Mouse (Mus musculus): Measurements from ENCODE around the gene Aurkb.
A peak's percentile ranks its signal among the peaks of the same experiment; 100 is the strongest.

Gene Aurkb

DNA sequence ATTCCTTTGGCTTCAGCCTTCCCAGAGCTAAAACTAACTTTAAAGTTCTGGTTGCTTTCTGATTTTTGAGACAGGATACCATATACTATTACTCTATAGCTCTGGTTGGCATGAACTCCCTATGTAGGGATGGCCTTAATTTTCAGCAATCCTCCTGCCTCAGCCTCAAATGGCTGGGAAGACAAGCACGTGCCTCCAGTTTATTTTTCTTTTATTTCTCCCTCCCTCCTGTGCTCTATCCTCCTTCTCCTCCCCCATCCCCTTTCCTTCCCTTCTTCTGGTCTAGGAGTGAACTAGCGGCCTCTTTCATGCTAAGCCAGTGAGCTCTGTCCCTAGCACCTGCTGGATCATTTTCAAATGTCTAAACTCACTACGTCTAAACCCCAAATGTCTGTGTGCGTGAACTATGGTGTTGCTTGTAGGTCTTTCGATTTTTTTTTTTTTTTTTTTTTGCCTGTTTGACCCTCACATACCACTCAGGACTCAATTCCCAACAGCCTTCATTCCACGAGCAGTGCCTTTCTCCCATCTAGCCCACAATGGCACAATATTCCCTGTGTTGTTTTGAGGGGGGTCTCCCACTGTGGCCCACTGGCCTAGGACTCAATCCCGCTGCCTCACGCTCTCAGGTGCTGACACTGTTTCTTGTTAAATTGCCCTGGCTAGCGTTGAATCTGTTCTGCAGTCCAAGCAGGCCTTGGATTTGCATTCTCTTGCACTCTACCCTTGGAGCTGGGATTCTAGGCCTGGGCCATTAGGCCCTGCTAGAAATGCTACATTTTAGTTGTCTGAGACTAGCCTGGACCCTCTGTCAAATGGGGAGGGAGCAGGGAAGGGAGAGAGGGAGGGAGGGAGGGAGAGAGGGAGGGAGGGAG lies 19.0 kb downstream of the Aurkb start:
- DNase-seq (ENCODE audit: low read depth): no peak

DNA sequence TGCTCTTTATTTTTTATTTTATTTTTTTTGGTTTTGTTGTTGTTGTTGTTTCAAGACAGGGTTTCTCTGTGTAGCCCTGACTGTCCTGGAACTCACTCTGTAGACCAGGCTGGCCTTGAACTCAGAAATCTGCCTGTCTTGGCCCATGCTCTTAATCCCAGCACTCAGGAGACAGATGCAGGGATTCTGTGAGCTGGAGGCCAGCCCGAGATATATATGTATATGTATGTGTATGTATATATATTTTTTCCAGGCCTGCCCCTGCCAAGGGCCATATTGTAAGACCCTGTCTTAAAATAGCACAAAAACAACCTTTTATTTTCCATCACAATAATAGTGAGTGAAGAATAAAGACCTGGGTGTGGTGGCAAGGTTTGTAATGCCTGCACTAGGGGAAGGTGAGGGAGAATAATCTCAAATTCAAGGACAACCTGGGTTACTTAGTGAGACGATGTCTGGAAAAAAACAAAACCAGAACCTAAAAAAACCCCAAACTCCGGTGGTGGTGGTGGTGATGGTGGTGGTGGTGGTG lies 20.0 kb downstream of the Aurkb start:
- DNase-seq (ENCODE audit: low read depth): no peak

DNA sequence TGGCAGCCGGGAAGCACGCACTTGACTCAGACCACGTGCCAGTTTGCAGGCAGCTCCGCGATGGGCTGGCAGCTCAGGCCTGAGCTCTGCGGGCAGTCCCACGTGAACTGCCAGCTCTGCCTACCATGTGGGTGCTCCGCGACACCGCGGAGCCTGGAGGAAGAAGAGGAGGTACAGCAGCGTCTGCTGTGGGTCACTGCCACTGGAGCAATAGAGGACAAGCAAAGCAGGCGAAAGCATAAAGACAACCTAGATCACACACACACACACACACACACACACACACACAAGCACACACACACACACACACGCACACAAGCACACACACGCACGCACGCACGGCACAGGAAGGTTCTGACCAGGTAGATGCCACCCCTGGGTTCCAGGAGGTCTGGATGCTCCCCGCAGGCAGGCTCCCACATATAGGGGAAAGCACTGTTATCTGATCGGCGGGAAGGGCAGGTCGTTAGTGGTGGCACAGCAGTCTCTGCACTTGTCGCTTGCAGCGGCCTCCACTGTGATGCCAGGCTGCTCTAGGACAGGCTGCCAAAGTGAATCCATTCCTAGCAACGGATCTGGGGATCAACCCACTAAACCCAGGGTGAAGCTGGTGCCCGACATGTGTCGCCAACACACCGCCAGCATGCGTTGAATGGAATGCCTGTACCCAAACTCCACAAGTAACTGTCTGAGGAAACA lies 20.9 kb downstream of the Aurkb start:
- DNase-seq (ENCODE audit: low read depth): no peak

DNA sequence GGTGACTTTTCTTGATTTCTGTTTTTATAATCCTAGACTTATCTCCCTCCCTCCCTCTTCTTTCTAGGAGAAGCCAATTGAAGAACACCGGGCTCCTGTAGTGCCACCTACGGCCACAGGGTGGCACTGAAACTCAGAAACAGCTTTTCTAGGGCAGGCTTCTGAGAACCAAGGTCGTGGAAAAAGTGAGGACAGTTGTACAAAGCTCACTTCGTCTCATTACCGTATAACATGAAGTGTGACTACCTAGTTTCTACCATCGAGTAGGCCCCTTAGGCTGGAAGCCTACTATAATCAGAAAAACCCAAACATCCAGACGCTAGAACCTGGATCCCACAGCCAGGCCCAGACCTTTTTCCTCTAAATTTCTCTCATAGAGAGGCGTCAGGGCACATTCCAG lies 21.5 kb downstream of the Aurkb start:
- peak; percentile 85 for DNase-seq (ENCODE audit: low read depth)

DNA sequence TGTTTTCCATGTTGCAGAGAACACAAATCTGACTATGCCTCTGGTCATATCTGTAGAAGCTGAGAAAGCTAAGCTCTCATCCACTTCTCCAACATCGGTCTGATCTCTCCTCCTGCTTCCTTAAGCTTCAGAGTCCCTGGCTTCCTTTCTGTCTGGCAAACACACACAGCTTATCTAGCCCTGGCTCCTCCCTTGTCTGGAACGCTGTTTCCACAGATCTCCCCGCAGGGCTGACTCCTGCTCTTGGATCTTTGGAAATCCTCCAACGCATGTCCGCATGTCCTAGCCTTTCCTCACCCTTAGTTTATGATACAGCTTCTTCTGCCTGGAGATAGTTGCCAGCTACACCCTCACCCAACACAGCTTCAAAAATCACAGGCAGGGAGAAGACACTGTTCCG lies 22.2 kb downstream of the Aurkb start:
- DNase-seq (ENCODE audit: low read depth): no peak

DNA sequence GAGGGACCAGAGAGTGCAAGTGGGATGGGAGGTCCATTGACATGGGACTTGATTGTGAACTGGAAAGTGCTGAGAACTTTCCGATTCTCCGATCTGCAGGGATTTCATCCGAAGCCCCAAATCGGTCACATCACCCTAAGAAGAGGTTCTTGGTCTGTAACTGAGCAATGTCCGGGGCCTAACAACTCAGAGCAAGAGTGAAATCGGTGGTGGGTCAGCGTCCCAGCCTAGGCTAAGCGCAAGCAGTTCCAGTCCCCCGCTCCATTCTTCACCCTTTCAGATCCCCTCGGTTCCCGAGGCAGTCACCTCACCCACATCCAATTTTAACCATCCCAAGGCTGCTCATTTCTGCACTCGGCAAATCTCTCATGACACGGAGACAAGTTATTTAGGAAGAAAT lies 24.6 kb downstream of the Aurkb start:
- no peak for DNase-seq (ENCODE audit: low read depth)

DNA sequence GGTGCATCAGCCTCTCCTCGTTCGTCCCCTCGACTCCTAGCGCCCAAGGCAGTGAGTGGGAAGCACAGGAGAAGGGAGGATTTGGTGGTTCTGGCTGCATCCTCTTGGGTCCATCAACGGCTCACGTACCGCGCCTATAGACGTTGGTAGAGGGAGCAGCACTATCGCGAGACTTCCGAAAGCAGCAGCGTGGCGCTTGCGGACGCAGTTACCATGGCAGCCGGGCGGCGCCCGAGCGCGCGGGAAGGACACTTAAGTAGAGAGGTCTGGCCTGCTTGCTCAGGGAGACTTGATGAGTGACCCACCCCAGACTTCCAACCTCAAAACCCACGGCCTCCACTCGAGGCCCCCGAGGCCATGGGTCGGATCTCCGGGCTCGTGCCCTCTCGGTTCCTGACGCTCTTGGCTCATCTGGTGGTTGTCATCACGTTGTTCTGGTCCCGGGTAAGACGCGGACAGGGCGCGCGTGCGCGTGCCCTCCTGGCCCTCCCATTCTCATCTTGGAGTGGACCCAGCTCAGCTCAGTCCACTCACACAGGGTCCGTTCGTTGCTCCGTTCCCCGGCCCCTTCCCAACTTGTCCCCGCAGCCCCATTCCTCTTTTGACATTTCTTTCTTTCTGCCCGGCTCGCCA lies 25.3 kb downstream of the Aurkb start, which contains the start of gene Tmem107:
Gene Tmem107 (plus strand): TSS at position 217 of the 633 bp plus-strand sequence.
- peak; percentile 89 for DNase-seq (ENCODE audit: low read depth)

DNA sequence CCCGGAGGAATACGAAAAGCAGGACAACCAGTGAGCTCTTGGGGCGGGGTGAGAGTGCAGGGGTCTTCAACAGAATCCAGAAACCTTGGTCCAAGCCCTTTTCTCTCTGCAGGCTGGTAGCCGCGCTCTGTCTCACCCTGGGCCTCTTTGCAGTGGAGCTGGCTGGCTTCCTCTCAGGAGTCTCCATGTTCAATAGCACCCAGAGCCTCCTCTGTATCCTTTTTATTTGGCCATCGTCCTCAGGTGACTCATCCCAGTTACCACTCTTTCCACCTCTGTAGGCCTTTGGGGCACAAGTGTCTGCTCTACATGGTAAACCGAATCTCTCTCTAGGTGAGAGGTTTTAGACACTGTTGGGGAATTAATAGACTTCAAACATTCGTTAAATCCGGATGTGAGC lies 25.8 kb downstream of the Aurkb start:
- DNase-seq (ENCODE audit: low read depth): no peak

DNA sequence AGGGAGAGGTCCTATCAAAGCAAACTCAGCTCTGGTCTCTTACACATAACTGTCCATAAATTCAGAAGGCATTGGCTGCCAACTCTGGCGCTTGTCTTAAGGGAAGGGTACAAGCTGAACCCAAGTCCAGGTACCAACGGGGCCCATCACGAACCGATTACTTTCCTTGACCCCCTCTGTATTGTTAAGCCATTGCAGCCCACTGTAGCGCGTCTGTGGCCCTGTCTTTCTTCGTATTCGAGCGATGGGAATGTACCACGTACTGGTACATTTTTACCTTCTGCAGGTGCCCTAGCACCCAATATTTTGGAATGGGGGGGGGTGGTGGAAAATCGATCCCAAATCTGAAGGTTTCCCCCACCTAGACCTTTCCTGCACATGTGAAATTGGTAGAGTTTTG lies 26.8 kb downstream of the Aurkb start:
- no peak for DNase-seq (ENCODE audit: low read depth)

DNA sequence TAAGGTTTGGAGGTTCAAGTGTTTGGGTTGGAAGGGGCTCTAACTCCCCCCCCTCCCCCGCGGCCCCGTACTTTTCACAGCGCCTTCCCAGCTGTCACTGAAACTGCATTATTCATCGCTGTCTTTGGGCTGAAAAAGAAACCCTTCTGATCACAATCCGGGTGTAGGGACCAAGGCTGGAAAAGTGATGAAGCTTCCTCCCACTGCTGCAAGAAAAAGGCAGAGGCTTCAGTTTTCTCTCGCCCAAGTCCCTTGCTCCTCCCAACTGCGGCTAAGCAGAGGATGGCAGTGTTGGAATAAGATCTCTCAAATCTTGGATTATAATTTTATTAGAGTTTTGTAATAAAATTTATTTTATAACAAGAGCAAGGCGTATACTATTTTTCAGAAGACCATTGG lies 27.2 kb downstream of the Aurkb start:
- DNase-seq (ENCODE audit: low read depth): no peak

DNA sequence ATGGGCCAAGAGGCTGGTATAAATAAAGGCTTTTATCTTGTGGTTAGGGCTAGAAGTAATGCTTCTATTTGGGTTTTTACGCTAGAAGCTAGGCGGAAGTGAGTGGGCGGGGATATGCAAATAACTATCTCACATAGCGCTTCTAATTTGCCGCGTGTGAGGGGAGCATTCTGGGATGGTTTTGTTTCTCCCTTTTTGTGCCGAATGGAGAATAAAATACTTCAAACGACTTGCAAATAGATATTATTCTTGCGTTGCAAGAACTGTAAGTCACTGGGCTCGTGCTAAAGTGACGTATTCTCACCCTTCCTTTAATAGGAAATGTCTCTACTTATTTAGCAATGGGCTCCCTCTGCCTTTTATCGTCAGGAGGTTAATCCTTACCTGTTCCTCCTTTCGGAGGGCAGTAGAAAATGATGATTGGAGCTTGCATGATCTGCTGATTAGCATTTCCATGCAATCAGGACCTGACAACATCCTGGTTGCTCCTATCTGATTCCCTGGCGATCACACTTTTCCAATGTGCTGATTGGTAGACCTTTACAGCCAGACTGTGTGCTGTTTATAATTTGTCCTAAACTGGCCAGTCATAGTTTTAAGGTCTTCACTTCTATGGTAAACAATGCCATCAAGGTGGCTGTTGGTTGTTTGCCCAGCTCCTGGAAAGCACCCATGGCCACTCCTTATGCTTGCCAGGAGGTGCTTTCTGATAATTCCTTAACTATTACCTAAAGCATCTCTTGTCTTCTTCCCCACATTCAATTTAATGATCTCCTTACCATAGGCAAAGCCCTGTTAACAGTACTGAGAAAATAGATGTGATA lies 27.8 kb downstream of the Aurkb start:
- DNase-seq (ENCODE audit: low read depth): peak; percentile 91

DNA sequence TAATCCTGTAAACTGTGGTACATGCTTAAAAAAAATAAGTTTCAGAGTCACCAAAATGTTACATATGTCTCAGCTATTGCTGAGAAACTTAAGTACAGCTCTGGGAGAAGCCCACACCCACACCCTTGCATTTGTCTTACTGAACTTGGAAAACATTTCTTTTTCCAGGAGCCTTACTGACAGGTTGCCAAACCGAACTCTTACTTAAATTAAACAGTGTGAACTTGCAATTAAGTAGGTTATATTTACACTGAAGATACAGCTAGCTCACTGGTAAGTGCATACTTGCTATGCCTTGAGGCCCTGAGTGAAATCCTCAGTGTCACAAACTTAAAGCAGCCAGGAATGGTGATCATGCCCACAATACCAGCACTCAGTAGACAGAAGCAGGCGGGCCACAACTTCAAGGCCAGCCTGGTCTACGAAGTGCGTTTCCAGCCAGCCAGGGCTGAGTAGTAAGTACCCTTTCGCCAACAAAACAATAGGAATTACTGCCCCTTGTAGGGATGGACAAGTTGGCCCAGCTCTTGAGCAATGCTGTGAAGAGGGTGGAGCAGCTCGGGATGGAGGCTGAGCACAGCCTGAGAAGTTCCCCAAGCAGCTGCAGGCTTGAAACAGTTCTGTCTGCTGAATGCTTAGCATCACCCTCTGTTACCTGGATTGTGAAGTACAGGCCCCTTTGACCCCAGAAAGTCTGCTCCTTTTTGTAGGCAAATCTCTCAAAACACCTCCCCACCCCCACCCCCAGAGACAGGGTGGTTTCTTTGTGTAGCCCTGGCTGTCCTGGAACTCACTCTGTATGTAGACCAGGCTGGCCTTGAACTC lies 28.7 kb downstream of the Aurkb start:
- no peak for DNase-seq (ENCODE audit: low read depth)

DNA sequence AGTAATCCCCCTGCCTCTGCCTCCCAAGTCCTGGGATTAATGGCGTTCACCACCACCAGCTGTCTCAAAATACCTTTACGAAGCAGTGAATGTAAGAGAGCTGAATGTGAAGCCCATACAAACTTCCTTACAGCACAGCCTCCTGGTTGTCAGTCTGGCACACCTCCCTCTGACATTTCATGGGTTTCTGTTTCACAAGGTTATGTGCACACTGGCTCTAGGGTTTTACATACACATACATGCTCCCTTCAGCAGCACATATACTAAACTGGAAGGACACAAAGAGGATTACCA lies 29.3 kb downstream of the Aurkb start:
- DNase-seq (ENCODE audit: low read depth): no peak

DNA sequence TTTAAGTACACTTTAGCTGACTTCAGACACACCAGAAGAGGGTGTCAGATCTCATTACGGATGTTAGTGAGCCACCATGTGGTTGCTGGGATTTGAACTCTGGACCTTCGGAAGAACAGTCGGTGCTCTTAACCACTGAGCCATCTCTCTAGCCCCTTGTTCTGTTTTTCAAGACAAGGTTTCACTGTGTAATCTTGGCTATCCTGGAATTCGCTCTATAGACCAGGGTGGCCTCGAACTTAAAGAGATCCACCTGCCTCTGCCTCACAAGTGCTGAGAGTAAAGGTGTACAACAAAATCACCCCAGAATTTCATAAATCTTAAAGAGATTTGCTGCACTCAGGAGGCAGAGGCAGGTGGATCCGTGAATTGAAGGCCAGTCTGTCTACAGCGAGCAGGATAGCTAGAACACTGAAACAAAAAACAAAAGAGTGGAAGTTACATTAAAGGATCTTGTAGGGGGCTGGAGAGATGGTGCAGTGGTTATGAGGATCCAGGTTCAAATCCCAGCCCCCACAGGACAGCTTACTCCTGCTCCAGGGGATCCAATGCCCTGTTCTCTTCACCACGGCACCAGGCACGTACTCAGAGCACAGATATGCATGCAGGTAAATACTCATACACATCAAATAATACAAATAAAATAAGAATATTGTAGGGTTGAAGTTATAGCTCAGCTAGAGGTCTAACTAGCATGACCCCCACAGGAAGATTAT lies 30.5 kb downstream of the Aurkb start:
- no peak for DNase-seq (ENCODE audit: low read depth)

DNA sequence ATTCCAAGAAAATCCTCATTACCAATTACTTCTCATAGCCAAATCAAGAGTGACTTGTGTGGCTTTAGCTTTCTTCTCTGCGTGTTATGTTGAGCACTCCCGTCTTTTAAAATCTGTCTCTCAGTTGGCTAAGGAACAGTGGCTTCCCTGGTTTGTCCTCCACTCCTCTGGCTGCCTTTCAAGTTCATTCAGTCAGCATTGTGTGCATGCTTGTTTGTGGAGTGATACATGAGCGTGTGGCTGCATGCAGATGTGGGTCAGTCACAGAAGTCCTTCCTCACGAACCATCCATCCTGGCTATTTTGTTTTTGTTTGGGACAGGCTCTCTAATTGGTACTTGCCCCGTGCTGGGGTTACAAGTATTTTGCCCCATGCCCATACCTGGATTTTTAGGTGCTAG lies 31.1 kb downstream of the Aurkb start:
- no peak for DNase-seq (ENCODE audit: low read depth)

DNA sequence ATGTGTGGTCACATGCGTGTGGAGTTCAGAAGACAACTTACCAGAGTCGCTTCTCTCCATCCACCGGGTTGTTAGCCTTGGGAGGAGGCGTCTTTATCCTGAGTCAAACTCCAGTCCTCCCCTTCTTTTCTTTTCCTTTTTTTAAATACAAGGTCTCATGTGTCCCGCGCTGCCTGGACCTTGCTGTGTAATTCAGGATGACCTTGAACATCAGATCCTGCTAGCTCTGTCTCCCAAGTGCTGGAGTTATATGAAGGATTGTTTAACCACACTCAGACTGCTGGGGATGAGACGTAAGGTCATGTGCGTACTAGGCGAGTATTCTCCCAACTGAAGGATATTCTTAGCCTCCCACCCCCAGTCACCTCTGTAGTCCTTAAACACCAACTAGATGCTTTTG lies 31.9 kb downstream of the Aurkb start:
- no peak for DNase-seq (ENCODE audit: low read depth)

DNA sequence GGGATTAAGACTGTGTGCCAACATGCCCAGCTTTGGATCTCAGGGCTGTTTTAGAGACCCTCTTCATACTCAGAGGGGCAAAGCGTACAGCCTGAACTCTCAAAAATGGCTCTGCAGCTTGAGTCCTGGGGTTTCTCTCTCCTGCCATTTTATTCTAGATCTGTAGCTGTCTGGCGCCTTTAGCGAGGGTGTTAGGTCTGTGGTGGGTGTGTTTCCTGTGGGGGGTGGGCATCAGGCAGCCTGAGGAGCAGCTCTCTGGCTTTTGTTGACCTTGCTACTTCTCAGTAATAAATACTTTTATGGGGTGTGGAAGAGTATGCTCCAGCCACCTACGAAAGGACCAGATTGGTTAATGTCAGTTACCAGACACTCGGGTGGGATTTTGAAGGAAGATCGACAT lies 32.6 kb downstream of the Aurkb start:
- no peak for DNase-seq (ENCODE audit: low read depth)

DNA sequence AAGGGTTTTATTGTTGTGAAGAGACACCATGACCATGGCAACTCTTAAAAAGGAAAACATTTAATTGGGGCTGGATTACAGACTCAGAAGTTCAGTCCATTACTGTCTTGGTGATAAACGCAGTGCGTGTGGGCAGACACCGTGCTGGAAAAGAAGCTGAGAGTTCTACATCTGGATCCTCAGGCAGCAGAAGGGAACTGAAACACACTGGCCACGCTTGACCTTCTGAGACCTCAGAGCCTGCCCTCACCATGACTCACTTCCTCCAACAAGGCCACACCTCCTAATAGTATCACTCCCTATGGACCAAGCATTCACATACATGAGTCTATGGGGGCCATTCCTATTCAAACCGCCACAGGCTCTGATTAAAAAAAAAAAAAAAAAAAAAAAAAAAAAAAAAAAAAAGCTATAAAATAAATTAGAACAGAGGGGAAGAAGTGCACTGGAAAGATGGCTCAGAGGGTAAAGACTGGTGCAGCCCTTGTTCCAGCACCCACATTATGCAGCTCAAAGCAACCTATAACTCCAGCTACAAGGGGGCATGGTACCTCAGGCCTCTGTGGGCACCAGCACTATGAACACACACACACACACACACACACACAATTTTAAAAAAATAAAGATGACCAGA lies 33.5 kb downstream of the Aurkb start:
- DNase-seq (ENCODE audit: low read depth): no peak

DNA sequence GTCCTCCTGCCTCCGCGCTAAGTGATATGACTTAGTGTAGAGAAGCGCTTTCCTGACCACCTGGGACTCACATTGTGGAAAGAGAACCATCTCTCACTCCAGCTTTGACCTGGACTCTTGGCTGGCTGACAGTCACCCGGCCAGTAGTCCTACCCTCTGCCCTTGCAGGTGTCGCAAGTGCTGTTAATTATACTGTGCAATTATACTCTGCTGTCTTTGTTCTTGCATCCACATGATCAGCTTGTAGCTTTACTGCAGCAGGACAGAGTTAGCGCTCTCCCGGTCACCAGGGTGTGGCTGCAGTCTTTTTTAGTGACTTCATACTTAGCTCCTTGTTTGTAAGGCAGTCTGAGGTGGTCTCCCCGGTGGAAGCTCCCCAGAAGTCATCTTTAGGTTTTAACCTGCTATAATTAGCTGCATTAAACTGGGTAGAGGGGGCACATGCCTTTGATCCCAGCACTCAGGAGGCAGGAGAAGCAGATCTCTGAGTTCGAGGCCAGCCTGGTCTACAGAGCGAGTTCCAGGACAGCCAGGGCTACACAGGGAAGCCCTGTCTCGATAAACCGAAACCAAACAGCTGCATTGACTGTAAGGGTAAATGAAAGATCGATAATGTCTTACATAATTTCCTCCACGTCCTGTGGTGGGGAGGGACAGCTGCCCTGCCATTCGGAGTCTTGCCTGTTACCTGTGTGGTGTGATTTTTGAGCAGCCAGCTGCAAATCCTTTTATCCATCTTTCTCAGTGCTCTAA lies 34.8 kb downstream of the Aurkb start:
- DNase-seq (ENCODE audit: low read depth): no peak

Measured in c-Kit-positive CD71-negative TER-119-negative erythroid progenitor cells, embryonic 14.5 days (primary cell).